Mouse (Mus musculus): ENCODE results near the gene Rxfp4.

DNA sequence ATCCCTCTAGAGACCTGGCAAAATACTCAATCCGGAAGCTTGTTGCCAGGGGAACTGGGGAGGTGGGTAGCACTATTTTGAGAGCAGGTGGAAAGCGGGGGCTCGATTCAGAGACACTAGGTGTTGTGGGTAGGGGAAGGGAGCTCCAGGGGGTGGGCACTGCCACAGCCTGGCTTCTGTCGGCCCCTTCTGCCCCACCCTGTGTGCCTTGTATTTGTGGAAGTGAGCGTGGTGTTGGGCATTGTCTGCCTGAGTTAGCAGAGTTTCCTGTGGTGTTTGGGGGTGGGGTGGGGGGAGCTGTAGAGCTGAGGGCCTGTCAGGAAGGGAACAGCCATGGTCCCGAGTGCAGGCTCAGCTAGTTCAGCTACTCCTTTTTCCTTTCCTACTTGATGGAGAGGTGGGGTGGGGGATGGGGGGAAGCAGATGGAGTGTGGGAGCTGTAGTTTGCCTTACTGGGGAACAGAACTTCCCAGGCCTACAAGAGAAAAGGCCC is 22.0 kb downstream of the Rxfp4 start:
- no peak for TF ChIP-seq CTCF (IDR thresholded peaks at IDR 0.05; ENCODE audit: low read depth)
- peak; percentile 72 for TF ChIP-seq EP300 (IDR thresholded peaks at IDR 0.05; ENCODE audit: low read depth)
